Mouse (Mus musculus): ENCODE results near the gene Gm37240.

The Gm37240 gene

GRCm38 (mm10) chr3:85635126-85635419 is 252.2 kb downstream of the Gm37240 start:
- DNase-seq (ENCODE audit: low read depth, low spot score) = no peak

GRCm38 (mm10) chr3:85634389-85635125 is 252.8 kb downstream of the Gm37240 start:
- no peak for DNase-seq (ENCODE audit: low read depth, low spot score)

GRCm38 (mm10) chr3:85633733-85634132 is 253.6 kb downstream of the Gm37240 start:
- no peak for DNase-seq (ENCODE audit: low read depth, low spot score)

- no peak for DNase-seq (ENCODE audit: low read depth, low spot score)
Observed at GRCm38 (mm10) chr3:85629895-85630510, 257.3 kb downstream of the Gm37240 start.

- DNase-seq (ENCODE audit: low read depth, low spot score) = no peak
Observed at GRCm38 (mm10) chr3:85619751-85620150, 267.6 kb downstream of the Gm37240 start.

- DNase-seq (ENCODE audit: low read depth, low spot score) = no peak
Observed at GRCm38 (mm10) chr3:85619345-85619744, 268.0 kb downstream of the Gm37240 start.

GRCm38 (mm10) chr3:85618885-85619284 is 268.4 kb downstream of the Gm37240 start:
- DNase-seq (ENCODE audit: low read depth, low spot score) = no peak

- no peak for DNase-seq (ENCODE audit: low read depth, low spot score)
Observed at GRCm38 (mm10) chr3:85616389-85616788, 270.9 kb downstream of the Gm37240 start.

- DNase-seq (ENCODE audit: low read depth, low spot score) = no peak
Observed at GRCm38 (mm10) chr3:85607753-85608152, 279.6 kb downstream of the Gm37240 start.

- no peak for DNase-seq (ENCODE audit: low read depth, low spot score)
Observed at GRCm38 (mm10) chr3:85606912-85607311, 280.4 kb downstream of the Gm37240 start.

- DNase-seq (ENCODE audit: low read depth, low spot score) = no peak
Observed at GRCm38 (mm10) chr3:85603811-85604210, 283.5 kb downstream of the Gm37240 start.

GRCm38 (mm10) chr3:85601841-85602305 is 285.4 kb downstream of the Gm37240 start:
- DNase-seq (ENCODE audit: low read depth, low spot score) = peak; percentile 25

- DNase-seq (ENCODE audit: low read depth, low spot score) = no peak
Observed at GRCm38 (mm10) chr3:85599526-85599925, 287.8 kb downstream of the Gm37240 start.

- no peak for DNase-seq (ENCODE audit: low read depth, low spot score)
Observed at GRCm38 (mm10) chr3:85594452-85594851, 292.9 kb downstream of the Gm37240 start.

- no peak for DNase-seq (ENCODE audit: low read depth, low spot score)
Observed at GRCm38 (mm10) chr3:85592640-85593252, 294.6 kb downstream of the Gm37240 start.

- DNase-seq (ENCODE audit: low read depth, low spot score) = no peak
Observed at GRCm38 (mm10) chr3:85592067-85592466, 295.3 kb downstream of the Gm37240 start.

- DNase-seq (ENCODE audit: low read depth, low spot score) = no peak
Observed at GRCm38 (mm10) chr3:85590090-85590754, 297.1 kb downstream of the Gm37240 start.

GRCm38 (mm10) chr3:85588701-85589100 is 298.6 kb downstream of the Gm37240 start:
- no peak for DNase-seq (ENCODE audit: low read depth, low spot score)

- DNase-seq (ENCODE audit: low read depth, low spot score) = no peak
Observed at GRCm38 (mm10) chr3:85584966-85585365, 302.4 kb downstream of the Gm37240 start.

GRCm38 (mm10) chr3:85583194-85583593 is 304.1 kb downstream of the Gm37240 start:
- no peak for DNase-seq (ENCODE audit: low read depth, low spot score)

GRCm38 (mm10) chr3:85582726-85583125 is 304.6 kb downstream of the Gm37240 start:
- DNase-seq (ENCODE audit: low read depth, low spot score) = no peak

All from mesoderm, embryonic 11.5 days (tissue).